Mouse (Mus musculus): Measurements from ENCODE around the gene Hoxd10. TPM values are rescaled to one million over a fixed set of nuclear protein-coding genes. Genes with fewer than 3 reads are reported as not detected.

The Hoxd10 gene
- total RNA-seq, 2 experiments from 2014 or later: 1.5 to 4.5 TPM

- DNase-seq: no peak
Observed at GRCm38 (mm10) chr2:74731799-74732512, 40.2 kb downstream of the Hoxd10 start.

DNA sequence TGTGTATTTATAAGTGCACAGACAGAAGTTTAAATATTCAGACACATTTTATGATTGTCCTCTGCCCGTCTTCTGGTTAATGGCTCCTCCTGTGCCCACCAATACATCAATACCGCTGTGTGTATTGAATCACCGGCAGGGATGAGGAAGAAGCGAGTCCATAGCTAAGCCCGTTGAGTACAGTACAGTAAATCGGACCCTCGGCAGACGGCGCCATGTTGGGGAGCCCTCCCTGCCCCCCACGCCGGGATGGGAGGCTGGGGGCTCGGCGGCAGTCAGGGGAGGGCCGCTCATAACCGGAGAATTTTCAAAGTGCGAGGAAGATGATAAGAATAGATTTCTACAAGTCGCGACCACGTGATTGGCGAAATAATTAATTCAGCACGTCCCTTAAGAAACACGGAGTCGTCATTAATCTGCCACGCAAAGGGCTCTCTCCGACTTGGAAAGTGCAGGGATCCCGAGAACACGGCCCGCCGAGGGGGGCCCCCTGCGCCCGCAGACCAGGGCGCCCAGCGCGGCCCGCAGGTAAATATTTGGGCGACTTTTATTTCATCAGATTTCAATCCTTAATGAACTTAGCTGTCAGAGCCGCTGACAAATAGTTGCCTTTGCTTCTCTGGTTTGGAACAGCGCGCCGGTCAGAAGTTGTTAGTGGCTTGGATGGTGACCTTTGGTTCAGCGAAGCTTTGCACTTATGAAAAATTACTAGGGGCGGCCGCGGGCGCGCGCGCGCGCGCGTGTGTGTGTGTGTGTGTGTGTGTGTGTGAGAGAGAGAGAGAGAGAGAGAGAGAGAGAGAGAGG lies 41.0 kb downstream of the Hoxd10 start:
- no peak for DNase-seq

DNA sequence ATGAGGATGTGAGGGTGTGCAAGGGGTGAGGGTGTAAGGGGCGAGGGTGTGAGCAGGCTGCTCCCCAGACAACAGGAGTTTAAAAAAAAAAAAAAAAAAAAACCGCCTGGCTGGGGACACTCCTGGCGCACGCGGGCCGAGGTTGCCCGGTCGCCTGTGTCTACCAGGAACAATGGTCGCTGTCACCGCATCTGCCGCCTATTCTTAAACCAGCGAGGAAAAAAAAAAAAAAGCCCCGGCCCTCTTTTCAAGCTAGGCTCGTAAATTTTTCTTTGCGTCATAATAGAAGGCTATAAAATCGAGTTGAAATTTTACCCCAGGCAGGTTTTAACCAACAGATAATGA lies 41.6 kb downstream of the Hoxd10 start:
- DNase-seq: no peak

- no peak for DNase-seq
Observed at GRCm38 (mm10) chr2:74733765-74734164, 42.0 kb downstream of the Hoxd10 start.

DNA sequence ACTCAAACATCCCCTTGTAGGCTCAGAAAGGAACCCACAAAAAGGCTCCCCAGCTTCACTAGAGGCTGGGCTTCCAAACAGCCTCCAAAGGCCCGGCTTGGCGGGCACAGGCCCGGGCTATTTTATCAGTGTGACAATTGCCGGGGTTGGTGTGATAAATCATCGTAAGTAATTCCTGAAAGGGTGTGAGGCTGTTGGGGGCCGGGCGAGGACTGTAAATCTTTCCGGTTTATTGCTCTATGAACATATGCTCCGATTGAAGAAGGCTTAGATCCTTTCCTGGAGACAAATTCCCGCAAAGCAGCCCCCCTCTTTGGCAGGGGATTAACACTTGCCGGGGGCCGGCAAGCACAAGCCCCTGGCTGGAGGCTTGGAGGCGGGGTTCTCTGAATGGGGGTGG lies 42.7 kb downstream of the Hoxd10 start:
- no peak for DNase-seq

DNA sequence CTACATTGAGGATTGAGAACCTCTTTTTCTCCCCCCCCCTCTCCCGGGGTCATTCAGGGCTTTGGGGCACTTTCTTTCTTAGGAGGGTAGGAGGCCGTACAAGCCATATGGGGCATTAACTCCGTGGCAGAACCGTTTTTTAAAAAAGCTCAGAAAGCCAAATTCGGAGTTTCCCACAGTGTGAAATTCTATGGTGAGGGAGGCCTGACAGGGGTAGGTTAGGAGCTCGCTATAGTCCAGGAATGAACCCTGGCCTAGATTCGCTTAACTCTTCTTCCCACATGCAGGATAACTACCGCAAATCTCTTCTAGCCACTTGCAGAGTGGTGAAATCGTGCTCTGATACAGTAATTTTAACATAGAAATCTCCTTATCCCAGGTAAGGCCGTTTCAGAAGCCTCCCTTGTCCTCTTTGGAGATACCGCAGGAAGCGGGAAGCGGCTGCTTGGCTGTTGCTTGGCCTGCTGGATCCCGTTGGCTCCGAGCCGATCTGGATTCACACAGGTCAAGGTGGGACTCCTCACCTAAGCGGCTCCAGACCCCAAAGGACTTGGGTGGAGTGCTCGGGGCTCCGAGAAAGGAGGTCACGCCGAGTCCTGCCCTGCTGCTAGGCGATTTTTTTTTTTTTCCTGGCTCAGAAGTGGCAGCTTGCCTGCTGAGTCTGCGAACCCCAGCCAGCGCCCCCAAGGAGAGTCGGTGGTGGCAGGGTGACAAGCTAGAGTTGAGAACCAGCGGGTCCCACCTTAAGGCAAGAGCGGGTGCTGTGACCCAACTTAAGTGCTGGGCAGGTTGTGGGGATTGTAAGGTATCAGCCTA lies 43.5 kb downstream of the Hoxd10 start:
- no peak for DNase-seq

GRCm38 (mm10) chr2:74735851-74736687 lies 44.3 kb downstream of the Hoxd10 start:
- DNase-seq: no peak

GRCm38 (mm10) chr2:74736688-74737577 lies 45.2 kb downstream of the Hoxd10 start:
- no peak for DNase-seq

DNA sequence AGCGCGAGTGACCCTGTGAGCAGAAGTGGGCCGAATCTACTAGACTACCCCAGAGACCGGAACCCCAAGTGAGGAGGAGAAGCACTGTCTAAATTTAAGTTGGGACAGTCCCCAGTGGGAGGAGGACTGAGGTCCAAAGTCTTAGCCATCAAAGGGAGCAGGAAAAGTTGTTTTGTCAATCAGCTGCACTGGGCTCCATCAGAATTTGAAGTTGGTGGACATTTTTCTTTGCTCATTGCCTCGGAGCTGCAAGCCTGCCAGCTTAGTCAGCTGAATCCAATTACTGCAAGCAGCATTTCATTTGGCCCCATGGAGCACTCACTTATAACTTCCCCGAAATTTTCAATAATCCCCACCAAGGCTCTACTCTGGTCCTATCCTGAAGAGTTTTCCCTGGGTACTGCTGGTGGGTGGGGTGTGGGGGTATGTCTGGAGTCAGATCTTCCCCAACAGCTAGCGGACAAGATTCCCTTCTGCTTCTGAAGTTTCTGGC lies 45.9 kb downstream of the Hoxd10 start:
- DNase-seq: no peak

- DNase-seq: no peak
Observed at GRCm38 (mm10) chr2:74738623-74739475, 47.1 kb downstream of the Hoxd10 start.

GRCm38 (mm10) chr2:74739476-74739800 lies 47.7 kb downstream of the Hoxd10 start:
- DNase-seq: no peak

DNA sequence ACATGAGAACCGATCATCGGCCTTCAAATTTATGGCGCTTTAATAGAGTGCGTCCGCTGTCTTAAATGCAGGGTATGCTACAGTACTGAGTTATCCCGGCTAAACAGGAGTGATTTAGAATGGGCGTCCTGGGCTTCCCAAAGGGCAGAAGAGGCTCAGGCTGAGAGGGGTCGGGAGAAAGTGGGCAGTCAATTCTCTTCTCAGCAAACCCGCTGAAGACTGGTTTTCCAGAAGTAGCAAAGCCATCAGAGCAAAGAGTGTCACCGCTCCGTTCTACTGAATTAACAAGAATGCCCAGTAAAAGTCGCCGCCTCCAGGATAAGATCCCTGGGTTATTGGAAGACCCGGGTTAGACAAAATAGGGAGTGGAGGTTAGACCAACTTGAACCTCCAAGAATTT lies 48.1 kb downstream of the Hoxd10 start:
- no peak for DNase-seq

GRCm38 (mm10) chr2:74740311-74741091 lies 48.8 kb downstream of the Hoxd10 start:
- DNase-seq: no peak

- DNase-seq: no peak
Observed at GRCm38 (mm10) chr2:74741252-74741978, 49.7 kb downstream of the Hoxd10 start.

GRCm38 (mm10) chr2:74741979-74742277 lies 50.2 kb downstream of the Hoxd10 start:
- DNase-seq: no peak

All from gastrocnemius, postnatal 25 days (tissue).